Mouse (Mus musculus): Measurements from ENCODE around the gene Stard10. TPM values are rescaled to one million over a fixed set of nuclear protein-coding genes. Genes with fewer than 3 reads are reported as not detected.

Gene Stard10
- total RNA-seq, 4 experiments from 2014 or later: 34.9 to 48.5 (median 43.7) TPM

GRCm38 (mm10) chr7:101367901-101368852 is 51.3 kb downstream of the Stard10 start:
- no peak for DNase-seq (ENCODE audit: low spot score in 2 of 2)

GRCm38 (mm10) chr7:101369666-101370065 is 52.8 kb downstream of the Stard10 start:
- DNase-seq (ENCODE audit: low spot score in 2 of 2): no peak

- DNase-seq (ENCODE audit: low spot score in 2 of 2): no peak
Measured at GRCm38 (mm10) chr7:101373082-101373481, 56.2 kb downstream of the Stard10 start.

GRCm38 (mm10) chr7:101374155-101374554 is 57.3 kb downstream of the Stard10 start:
- no peak for DNase-seq (ENCODE audit: low spot score in 2 of 2)

GRCm38 (mm10) chr7:101376701-101377340 is 59.9 kb downstream of the Stard10 start:
- no peak for DNase-seq (ENCODE audit: low spot score in 2 of 2)

- DNase-seq (ENCODE audit: low spot score in 2 of 2): peak; percentile 71 to 74
Measured at GRCm38 (mm10) chr7:101377741-101378262, 60.9 kb downstream of the Stard10 start.

GRCm38 (mm10) chr7:101378285-101378684 is 61.4 kb downstream of the Stard10 start:
- no peak for DNase-seq (ENCODE audit: low spot score in 2 of 2)

GRCm38 (mm10) chr7:101378796-101379465 is 62.0 kb downstream of the Stard10 start:
- no peak for DNase-seq (ENCODE audit: low spot score in 2 of 2)

GRCm38 (mm10) chr7:101379732-101380131 is 62.8 kb downstream of the Stard10 start:
- no peak for DNase-seq (ENCODE audit: low spot score in 2 of 2)

GRCm38 (mm10) chr7:101381512-101381911 is 64.6 kb downstream of the Stard10 start:
- DNase-seq (ENCODE audit: low spot score in 2 of 2): no peak

GRCm38 (mm10) chr7:101382378-101382777 is 65.5 kb downstream of the Stard10 start:
- DNase-seq (ENCODE audit: low spot score in 2 of 2): peak; percentile 40 to 47

- no peak for DNase-seq (ENCODE audit: low spot score in 2 of 2)
Measured at GRCm38 (mm10) chr7:101383756-101384155, 66.9 kb downstream of the Stard10 start.

- DNase-seq (ENCODE audit: low spot score in 2 of 2): no peak
Measured at GRCm38 (mm10) chr7:101384931-101385330, 68.0 kb downstream of the Stard10 start.

- DNase-seq (ENCODE audit: low spot score in 2 of 2): no peak
Measured at GRCm38 (mm10) chr7:101385331-101385733, 68.4 kb downstream of the Stard10 start.

GRCm38 (mm10) chr7:101385866-101386452 is 69.1 kb downstream of the Stard10 start:
- no peak for DNase-seq (ENCODE audit: low spot score in 2 of 2)

GRCm38 (mm10) chr7:101389256-101389655 is 72.4 kb downstream of the Stard10 start:
- no peak for DNase-seq (ENCODE audit: low spot score in 2 of 2)

GRCm38 (mm10) chr7:101391909-101392479 is 75.1 kb downstream of the Stard10 start:
- no peak for DNase-seq (ENCODE audit: low spot score in 2 of 2)

GRCm38 (mm10) chr7:101393015-101393414 is 76.1 kb downstream of the Stard10 start:
- DNase-seq (ENCODE audit: low spot score in 2 of 2): peak in 1 of 2 experiments; percentile 40

- peak; percentile 69 to 75 for DNase-seq (ENCODE audit: low spot score in 2 of 2)
Measured at GRCm38 (mm10) chr7:101393694-101394504, 77.0 kb downstream of the Stard10 start.

GRCm38 (mm10) chr7:101394569-101394968 is 77.7 kb downstream of the Stard10 start:
- DNase-seq (ENCODE audit: low spot score in 2 of 2): no peak
